Mouse (Mus musculus): Measurements from ENCODE around the gene Tie1.
A peak's percentile ranks its signal among the peaks of the same experiment; 100 is the strongest.

Gene Tie1

GRCm38 (mm10) chr4:118472687-118473086 lies 17.2 kb downstream of the Tie1 start:
- no peak for DNase-seq

GRCm38 (mm10) chr4:118471281-118471680 lies 18.6 kb downstream of the Tie1 start:
- DNase-seq, result no peak

DNA sequence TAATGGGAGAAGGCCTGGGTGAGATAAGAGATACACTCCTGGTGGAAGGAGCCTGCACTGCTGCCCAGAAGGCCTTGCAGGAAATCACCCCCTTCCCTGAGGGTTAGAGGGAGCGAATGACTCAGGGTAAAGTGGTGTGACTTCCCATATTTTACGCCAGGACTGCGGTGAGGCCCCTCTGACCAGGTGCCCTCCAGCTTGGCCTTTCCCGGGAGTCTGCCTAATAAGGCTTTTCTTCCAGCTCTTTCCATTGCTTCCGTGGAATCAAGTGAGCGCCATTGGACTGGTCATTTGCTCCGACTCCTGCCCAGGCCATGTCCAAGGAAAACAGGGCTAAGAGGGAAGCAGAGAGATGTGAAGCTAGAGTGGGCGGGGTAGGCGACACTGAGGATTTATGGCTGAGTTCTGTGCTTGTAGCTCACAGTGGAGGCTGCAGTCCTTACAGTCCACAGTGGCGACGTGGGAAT lies 24.1 kb downstream of the Tie1 start:
- DNase-seq, result no peak

GRCm38 (mm10) chr4:118464956-118465355 lies 24.9 kb downstream of the Tie1 start:
- DNase-seq, result no peak

- no peak for DNase-seq
These were observed 32.4 kb downstream of the Tie1 start, which contains the start of gene Mpl for GRCm38 (mm10) chr4:118457345-118457975. Mpl (minus strand) TSS chr4:118457513.

DNA sequence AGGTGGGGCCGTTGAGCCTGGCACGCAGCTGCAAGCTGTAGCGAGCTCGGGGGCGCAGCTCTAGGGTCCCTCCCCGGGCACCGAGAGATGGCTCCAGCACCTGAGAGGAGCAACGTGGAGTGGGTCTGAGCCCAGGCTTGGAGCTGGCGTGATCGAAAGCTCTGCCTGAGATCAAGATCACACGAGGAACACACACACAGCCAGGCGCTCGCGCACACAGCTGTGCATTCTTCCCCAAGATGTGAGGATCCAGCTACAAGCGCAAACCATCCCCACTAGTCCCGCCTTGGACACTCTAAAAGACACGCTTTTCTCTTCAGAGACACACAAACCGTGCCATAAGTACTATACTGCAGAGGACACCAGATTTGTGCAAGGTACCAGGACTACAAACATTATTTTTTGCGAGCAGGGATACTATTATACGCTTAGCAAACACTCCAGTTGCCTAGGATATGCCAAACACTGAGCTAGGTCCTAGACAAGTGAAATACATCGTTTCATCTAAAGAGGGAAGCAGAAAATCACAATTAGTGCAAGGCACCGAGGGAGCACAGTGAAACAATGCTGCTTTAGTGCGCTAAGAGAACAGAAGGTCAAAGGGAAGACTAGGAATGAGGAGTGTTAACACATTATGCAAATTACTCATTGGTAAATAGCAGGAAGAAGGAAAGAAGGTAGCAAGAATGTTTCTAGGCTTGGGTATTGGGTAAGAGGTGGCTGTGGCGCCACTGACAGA lies 43.3 kb downstream of the Tie1 start:
- DNase-seq, result no peak

DNA sequence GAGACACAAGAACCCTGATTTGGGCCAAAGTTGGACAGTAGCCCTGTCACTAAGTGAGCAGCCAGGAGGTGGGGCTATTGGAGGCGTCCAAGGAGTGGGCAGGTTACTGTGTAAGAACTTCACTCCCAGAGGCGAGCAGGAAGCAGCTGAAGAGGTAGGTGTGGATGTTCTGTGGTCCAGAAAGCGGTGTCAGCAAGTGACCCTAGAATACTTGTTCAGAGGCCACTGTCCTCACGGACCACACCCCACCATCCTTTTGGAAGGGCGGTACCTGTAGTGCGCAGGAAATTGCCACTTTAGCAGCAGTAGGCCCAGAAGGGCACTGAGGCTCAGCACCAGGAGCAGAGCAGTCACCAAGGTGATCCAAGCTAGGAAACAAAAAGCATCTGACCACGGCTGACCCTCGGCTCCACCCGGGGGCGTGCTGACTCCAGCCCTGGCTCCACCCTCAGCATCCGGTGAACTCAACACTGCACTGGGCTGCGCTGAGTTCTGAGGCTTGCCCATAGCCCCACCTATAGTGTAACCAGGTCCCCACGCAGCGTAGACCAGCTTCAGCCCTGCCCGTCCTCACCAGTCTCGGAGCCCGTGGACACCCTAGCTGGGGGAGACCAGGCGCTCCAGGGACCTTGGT lies 44.0 kb downstream of the Tie1 start:
- DNase-seq, result no peak

DNA sequence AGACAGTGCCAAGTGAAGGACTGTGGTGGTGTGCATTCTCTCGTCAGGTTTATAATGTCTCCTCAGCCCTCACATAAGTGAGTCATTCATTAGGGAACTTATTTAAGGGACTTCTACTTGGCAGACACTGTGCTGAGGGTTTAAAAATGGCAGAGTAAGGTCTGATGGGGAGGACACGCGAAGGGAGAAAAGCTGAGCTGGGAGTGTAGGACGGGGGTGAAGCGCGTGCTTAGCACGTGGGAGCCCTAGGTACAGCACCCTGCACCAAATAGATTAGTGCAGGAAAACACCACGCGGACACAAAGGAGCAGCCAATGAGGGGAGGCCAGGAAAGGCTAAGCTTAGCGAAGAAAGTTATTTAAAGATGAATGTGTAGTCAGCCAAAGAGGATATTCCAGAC lies 44.8 kb downstream of the Tie1 start:
- DNase-seq, result no peak

DNA sequence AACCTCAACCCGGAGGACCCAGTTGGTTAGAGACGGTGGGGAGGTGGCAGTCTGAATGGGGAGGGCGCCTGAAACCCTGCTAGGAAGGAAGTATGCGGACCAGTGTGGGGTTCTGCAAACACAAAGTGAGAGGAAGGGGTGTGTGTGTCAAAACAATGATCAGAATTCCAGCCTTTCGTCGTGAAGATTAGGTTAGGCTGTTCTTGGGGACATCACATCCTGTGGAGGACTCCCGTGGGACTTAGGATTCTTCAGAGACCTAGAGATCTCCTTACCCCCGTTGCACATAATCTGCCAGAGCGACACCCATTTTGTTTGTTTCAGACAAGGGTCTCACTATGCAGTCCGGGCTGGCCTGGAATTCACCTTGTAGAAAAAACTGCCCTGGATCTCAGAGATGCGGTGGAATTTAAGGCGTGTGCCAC lies 52.0 kb downstream of the Tie1 start:
- DNase-seq, result no peak

- DNase-seq, result peak; percentile 69
These were observed 52.8 kb downstream of the Tie1 start, which contains the start of gene Cdc20 for GRCm38 (mm10) chr4:118436820-118437603. Cdc20 (minus strand) TSS chr4:118437352.

- DNase-seq, result no peak
These were observed 57.5 kb downstream of the Tie1 start for GRCm38 (mm10) chr4:118432332-118432731.

GRCm38 (mm10) chr4:118429215-118429895 lies 60.5 kb downstream of the Tie1 start:
- no peak for DNase-seq

DNA sequence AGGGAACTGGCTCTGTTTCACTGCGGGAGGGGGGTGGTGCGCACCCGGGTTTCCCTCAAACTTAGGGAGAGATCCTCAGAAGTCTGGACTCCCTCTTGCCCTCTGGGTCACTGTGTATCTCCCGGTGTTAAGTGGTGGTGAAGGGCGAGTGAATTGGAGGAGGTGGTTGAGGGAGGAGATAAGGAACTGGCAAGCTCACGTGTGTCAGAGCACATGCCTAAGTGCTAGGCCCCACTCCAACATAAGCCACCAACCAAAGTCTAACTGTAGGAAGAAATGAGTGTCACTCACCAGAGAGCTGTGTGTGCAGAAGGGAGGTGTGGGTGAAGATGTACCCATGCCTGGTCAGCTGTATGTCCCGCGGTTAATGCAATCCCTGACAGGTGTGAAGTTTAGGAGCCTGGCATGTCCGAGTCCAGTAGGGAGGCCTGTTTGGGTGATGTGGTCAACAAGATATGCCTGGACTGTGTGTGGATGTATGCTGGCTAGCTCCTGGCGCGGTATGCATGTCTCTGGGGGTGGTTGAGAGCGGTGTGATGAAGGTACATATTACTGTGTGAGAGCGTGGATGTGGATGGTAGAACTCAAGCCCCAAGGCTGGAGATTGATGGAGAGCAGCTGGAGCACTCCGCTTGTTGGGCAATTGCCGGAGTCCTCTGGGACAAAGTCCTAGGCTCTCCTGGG lies 61.2 kb downstream of the Tie1 start:
- no peak for DNase-seq

GRCm38 (mm10) chr4:118427768-118428451 lies 62.0 kb downstream of the Tie1 start, which contains the start of gene Elovl1:
Elovl1 (plus strand) TSS chr4:118428093.
- peak; percentile 72 for DNase-seq

DNA sequence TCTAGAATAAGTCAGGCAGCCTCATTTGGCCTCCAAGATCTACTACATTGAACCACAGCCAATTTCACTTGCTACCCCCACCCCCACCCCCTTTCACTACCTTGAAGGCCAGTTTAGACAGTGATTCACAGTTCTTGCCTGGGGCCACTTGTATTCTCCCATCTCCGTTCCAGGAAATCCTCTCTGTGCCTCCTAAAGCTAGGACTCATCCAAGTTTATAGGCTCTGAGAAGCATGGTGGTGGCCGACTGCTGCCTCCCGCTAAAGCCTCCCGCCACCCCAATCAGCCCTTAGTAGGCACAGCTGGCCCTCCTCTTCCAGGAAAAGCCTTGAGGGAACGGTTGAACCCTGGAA lies 62.5 kb downstream of the Tie1 start:
- DNase-seq, result no peak

DNA sequence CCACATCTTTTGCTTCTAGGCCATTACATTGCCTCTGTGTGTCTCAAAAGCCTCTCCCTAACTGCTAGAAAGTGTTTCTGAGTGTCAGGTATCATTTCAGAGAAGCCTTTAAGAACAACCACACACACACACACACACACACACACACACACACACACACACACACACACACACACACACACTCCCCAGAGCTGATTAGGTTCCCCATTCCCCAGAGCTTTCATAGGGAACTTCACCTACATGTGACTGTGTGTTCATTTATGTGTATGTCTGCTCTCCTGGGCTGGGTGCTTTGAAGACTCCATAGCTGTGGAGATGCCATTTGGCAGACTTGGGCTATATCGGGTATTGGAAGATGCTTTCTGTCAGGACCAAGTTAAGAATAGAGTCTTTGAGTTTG lies 64.5 kb downstream of the Tie1 start:
- no peak for DNase-seq

DNA sequence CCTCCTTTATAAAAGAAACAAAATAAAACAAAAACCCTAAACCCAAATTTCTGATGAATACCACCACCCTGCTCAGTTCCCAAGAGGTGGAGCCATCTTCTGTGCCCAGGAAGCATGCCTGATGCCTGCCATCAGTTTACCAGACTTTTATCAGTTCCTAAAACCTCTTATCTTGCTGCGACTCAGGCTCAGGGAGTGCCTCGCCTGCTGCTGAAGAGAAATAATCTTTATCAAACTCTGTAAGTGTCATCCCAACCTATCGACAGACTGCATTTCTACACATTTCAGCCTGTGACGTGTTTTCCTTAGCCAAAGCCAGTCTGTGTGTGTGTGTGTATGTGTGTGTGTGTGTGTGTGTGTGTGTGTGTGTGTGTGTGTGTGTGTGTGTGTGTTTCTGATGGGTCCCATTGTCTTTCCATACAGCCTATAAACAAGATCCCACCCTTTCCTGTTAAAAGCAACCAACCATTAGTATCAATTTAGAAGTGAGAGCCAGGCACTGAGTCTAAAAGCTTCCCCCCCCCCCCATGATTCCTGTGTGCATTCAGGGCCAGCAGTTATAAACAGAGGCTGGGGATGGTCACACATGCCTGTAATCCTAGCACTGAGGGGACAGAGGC lies 65.2 kb downstream of the Tie1 start:
- no peak for DNase-seq

GRCm38 (mm10) chr4:118421384-118421783 lies 68.5 kb downstream of the Tie1 start:
- no peak for DNase-seq
